Mouse (Mus musculus) granulocyte monocyte progenitor cell, adult 5-6 weeks (primary cell): ENCODE results near the gene Rhod. TPM values are rescaled to one million over a fixed set of nuclear protein-coding genes. Genes with fewer than 3 reads are reported as not detected.
A peak's percentile ranks its signal among the peaks of the same experiment; 100 is the strongest.
"Not testable (repeated sequence)": the region's sequence is repeated elsewhere in the genome, so short reads cannot be mapped to it uniquely, and the experiment has no call there.

Experiments used
- ATAC-seq: replicated peaks from 2 replicates; pipeline ENCODE4 v1.8.0; 2016; ENCODE audit warnings: mild to moderate bottlenecking, moderate TSS enrichment, inconsistent platforms; ENCODE audit not compliant: poor library complexity, severe bottlenecking
- total RNA-seq, 2 experiments: library from RNA; stranded (forward) in 1 of 2; stranded (reverse) in 1 of 2; fragments of 200-712, 200-1000 nt in 1 of 2; fragments of >200 nt in 1 of 2; fragmentation: Nextera tagmentation in 1 of 2; gene quantifications; 2 replicates each; pipeline ENCODE4 v1.2.3; 2014 to 2017

Rhod gene
- total RNA-seq, 2 experiments from 2014 or later, result 0.28 TPM; not detected in 1

DNA sequence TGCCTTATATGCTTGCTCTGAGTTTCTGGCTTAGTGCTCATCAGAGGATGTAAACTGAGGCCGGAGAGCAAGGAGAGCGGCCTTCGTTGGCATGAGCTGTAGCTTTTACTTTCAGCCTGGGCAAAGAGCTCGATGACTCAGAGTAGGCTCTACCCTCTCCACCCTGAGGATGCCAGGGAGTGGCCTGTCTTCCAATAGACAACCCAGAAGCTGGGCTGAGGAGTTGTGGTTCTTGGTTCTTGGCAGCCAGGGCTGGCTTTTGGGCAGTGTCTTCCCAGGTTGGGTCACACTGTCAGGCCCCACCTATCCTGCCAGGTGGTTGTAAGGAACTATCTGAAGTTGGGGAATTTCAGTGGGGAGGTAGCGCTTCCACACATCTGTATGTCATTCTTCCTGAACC is 19.5 kb downstream of the Rhod start:
- no peak for ATAC-seq

DNA sequence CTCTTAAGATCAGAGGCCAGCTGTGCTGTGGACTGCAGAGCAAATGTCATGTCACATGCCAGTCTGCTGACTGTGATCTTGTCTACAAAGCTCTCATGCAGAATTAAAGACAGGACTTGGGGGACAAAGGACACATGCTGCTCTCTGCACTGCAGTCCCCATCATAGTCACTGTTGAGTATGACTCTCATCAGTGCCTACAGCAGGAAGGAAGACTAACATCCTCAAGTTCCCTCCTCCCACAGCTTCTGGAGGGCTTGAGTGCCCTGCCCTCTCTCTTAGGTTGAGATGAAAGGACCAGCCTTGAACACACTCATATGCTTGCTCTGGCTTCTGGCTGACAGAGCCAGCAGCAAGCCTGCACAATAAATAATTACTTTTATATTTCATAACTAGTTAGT is 21.5 kb downstream of the Rhod start:
- ATAC-seq, result no peak

DNA sequence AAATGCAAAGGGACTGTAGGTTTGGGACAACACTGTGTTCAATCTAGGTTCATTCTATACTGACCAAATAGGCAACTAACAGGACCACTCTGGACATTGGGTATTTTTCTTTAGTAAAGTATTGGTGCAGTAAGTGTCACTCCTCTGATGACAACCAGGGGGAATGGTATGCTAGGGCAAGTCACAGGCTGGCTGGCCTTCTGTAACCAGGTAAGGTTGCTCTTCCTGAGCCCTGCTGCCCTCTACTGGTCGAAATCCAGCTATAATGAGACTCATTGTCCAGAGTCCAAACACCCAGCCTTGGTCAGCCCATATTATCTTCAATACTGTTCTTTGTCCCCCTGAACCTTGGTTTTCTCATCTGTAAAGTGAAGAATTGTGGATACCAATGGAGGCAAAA is 22.0 kb downstream of the Rhod start:
- peak; percentile 83 for ATAC-seq

DNA sequence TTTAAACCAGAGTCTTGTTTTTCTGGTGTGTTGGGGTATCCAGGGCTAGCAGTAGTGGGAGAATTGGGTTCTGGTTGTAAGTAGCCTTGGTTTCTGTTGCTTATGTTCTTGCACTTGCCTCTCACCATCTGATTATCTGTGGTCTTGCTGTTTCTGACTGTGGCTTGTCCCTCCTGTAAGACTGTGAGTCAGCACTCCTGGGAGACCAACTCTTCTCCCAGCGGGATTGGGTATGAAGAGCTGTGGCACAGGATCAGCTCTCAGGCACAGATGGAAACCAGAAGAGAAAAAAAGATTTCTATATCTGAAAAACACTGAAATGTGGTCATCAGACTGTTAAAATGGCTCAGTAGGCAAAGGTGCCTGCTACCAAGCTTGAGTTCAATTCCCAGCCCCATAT is 24.6 kb downstream of the Rhod start:
- no peak for ATAC-seq

DNA sequence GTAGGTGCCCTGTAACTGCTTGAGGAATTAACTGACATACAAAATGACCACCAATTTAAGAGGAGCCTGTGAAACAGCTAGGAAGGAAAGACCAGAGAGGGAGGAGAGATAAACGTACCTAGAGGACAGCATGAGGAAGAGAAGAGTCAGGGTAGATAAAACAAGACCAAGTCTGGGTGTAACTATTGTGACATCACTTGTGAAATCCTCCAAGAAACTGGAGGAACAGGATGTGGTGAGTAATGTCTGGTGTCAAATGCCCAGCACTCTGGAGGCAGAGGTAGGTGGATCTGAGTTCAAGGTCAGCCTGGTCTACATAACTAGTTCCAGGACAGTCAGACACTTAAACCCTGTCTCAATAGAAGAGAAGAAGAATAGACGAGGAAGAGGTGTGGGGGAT is 30.2 kb downstream of the Rhod start:
- peak; percentile 98 for ATAC-seq

DNA sequence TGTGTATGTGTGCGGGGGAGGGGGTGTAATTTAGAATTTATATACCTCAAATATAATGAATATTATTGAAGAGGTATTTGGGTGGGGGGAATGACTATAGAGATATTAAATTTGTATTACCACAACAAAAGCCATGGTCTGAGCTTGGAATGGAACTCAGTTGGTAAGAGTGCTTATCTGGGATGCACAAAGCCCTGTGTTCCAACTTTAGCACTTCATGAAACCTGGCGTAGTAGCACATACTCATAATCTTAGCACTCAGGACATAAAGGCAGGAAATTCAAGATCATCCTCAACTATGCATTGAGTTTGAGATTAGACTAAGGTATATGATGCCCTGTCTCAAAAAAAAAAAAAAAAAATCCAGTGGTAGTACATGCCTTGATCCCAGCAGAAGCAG is 34.4 kb downstream of the Rhod start:
- ATAC-seq, result no peak

DNA sequence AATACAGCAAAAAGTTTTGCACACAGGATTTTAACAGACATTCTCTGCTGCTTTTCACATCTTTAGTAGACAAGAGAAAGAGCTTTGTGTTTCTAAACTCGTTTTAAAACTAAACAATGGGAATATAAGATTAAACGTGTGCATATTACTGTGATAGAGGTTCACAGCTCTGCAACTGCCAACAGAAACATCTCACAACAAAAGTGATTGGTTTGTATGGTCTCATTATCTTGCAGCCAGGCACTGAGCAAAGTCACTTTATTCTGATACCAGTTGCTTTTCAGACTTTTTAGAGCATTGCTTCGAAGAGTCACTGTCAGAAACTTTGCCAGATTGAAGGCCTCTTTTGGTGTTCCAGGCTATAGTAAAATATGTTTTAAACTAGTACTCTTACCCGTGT is 40.3 kb downstream of the Rhod start:
- ATAC-seq, result no peak

DNA sequence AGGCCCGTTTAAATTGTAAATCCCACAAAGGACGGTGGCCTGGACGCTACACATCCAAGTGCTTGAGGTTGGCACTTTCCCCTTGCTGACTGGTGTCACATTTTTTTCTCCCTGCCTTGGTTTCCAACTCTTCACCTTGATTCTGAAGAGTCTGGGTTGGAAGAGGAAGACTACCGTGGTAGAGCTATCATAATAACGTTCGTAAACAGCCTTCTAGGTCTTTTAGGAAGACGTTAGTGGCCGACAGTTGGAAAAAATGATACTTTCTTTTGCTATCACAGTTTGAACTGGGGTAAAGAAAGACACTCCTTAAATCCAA is 40.6 kb downstream of the Rhod start:
- no peak for ATAC-seq

DNA sequence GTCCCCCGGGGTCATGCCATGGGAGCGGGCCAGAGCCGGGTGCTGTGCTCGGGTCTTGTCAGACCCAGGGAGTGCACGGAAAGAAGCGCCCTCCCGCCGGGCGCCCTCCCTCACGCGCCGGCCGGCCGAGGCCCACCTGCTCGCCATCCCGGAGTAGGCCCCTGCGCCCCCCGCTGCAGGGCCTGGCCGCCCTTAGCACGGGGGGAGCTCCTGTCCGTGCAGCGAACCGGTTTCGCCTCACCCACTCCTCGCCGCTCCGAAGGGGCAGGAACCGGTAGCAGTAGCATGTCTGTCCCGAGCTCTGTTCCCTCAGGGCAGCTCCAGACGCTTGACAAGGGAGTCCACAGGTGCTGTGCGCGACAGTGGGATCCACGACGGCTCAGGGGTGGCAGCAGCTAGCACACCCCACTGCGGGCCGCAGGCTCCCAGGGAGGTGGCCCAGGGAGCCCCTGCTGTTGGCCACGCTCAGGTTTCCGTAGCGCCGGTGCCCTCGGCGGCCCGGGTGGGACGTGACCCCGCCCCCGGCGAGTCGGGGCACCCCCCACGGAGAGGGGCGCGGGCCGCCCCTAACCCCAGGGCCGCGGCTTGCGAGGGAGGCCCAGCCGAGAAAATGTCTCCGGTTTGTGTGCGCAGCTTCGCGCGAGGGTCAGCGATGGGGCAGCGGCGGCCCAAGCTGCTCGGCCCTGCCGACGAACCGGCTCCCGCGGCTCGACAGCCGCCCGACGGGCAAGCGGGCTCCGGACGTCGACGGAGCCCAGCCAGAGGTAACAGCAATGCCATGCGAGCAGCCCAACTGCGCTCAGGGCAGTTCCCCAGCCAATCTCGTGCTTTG is 41.2 kb downstream of the Rhod start, which contains the start of gene Kdm2a:
Gene Kdm2a (minus strand): TSS at position 488 of the 832 bp plus-strand sequence.
- ATAC-seq, result peak; percentile 23

DNA sequence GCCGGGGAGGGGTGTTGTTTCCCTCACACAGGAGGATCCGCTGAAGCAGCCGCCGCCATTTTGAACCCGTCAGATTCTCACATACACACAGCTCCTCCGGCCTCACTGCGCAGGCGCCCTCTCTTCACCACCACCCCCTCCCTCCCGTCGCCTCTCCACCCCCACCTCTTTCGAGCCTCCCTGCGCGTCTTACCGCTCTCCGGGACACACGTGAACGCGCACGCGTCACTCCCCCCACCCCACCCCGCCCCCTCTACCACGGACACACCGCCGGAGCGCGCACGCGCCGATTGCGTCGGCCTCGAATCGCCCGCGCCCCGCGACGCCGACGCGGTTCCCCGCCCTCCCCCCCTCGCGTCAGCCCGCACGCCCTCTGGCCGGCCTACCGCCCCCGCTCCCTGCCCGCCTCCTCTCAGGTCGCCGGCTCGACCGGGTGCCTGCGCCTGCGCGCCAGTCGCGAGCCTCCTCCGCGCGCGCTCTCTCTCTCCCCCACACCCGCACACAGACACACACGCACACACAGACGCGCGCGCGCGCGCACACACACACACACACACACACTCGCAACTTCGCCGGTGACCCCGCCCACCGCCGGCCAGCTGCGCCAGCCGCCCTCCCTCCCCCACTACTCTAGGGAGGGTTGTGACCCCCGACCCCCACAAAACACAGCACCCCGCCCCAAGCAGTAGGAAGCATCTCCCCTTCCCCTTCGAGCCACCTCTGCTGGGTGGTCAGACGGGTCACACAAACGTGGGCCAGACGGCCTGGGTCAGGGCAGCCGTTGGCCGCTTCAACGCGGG is 42.0 kb downstream of the Rhod start:
- ATAC-seq, result peak; percentile 85

DNA sequence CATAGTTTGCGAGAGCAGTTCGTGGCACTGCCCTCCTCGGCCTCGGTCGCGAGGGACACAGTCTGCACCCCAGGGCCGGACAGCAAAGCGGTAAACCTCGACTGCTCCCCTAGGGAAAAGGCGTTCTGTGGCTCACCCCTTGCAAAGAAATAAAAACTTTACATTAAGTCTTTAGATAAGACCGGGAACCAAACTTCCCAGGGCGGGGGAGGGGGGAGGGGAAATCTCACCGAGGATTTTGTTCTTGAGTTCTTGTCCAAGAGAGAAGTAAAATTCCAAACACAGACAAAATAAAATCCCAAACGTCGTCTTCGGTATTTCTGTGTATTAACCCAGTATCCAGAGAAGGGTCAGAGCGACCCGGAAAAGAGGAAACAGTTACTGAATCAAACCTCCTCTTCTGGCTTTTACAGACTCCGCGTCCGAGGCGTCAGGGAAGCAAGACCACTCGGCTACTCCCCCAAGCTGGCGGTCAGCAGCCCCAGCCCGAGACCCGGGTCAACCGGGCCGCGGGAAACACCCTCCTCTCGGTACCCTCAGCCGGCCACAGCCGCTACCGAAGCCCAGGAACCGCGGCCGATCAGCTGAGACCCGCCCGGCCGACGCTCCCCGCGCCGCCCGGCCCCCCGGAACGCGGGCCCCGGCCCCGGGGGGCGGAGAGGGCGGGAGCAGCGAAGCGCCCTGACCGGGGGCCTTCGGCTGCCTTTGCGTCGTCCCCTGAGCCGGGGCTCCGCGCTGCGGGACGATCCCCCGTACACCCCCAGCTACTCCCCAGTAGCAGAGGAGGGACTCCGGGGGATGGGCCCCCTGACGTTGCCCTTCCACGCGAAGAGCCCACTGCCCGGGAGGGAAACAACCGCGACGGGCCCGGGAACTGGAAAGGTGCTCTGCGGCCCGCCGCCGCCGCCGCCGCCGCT is 42.9 kb downstream of the Rhod start:
- ATAC-seq, result peak; percentile 36

DNA sequence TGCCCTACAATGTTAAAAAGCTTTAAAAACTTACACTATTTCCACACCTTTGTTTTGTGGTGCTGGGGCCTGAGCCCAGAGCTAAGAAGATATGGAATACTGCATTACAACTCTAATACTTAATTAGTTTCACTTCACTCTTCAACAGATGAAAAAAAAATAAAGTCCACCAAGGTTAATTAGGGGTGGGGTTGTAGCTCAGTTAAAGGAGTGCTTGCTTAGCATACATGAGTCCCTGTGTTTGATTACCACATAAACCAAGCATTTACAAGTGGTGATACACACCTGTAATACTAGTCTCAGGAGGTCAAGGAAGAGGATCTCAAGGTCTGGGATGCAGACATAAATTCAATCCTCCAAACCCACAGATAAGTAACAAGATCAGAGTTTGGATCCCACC is 52.0 kb downstream of the Rhod start:
- ATAC-seq, result no peak

DNA sequence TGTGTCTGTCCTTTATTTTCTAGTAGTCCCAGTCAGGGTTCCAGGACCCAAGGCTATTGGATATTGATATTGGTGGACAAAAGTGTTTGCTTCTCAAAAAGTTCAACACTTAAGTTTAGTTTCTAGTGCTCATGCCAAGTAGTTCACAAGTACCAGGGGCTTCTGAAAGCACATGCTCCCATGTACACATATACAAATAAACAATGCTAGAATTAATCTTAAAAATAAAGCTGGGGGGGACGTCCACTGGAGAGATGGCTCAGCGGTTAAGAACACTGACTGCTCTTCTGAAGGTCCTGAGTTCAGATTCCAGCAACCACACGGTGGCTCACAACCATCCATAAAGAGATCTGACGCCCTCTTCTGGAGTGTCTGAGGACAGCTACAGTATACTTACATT is 54.2 kb downstream of the Rhod start:
- ATAC-seq, result no peak

DNA sequence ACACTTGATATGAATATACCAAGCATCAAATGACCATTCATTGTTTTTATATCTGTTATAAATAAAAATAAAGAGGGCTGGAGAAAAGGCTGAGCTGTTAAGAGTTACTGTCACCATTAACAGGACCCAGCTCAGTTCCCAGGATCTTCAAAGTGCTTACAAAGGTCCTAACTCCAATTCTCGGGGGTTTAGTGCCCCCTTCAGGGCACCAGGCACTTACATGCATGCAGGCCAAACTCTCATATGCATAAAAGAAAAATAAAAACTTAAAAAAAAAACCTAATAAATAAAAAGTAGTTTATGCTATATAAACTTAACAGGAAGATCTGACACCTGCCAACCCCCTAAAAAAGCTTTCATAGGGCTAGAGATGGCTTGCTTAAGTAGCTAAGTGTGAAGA is 54.9 kb downstream of the Rhod start:
- no peak for ATAC-seq

DNA sequence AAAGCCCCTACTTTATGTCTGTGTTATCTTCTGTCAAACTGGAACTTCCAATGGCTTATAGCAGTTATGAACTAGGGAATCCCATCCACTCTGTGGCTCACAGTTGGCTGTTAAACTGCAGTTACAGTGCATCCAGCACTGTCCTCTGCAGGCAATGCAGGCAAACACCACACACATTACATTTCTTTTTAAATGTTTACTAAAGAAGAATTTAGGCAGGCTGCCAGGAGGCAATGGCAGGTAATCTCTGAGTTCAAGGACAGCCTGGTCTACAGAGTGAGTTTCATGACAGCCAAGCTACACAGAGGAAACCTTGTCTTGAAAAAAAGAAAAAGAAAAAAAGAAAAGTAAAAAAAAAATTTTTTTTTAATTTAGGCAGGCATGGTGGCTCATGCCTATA is 55.9 kb downstream of the Rhod start:
- no peak for ATAC-seq

DNA sequence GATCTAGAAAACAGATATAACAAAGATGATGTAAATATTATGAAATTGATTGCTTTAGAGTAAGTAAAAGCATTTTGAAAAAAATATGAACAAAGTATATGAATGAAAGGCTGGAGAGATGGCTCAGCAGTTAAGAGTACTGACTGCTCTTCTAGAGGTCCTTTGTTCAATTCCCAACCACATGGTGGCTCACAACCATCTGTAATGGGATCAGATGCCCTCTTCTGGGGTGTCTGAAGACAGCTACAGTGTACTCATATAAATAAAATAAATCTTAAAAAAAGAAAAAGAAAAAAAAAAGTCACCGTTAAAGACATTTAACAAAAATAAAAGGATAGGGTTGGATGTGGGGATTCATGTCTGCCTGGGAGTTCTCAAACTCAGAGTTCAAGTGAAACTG is 56.9 kb downstream of the Rhod start:
- not testable (repeated sequence) for ATAC-seq

Other genes starting within 250 kb of the Rhod start
- gene Tbc1d10c, start 248.1 kb downstream of the Rhod start, total RNA-seq (2014; fragmentation: Nextera tagmentation), result 41.1 and 50.1 TPM in 2 replicates
- 11.3 and 18.4 TPM in 2 replicates for gene Tbc1d10c, start 248.1 kb downstream of the Rhod start, total RNA-seq (2017)
- 406 and 527 TPM in 2 replicates for gene Ppp1ca, start 247.4 kb downstream of the Rhod start, total RNA-seq (2014; fragmentation: Nextera tagmentation)
- gene Ppp1ca, start 247.4 kb downstream of the Rhod start, total RNA-seq (2017), result 494 and 518 TPM in 2 replicates
- 27.8 and 41.3 TPM in 2 replicates for gene Rad9a, start 237.8 kb downstream of the Rhod start, total RNA-seq (2014; fragmentation: Nextera tagmentation)
- gene Rad9a, start 237.8 kb downstream of the Rhod start, total RNA-seq (2017), result 16.0 and 16.3 TPM in 2 replicates
- gene Clcf1, start 225.2 kb downstream of the Rhod start, total RNA-seq (2014; fragmentation: Nextera tagmentation), result 6.8 and 7.4 TPM in 2 replicates
- gene Clcf1, start 225.2 kb downstream of the Rhod start, total RNA-seq (2017), result 0.67 and 1.8 TPM in 2 replicates
- gene AC109138.7, start 225.1 kb downstream of the Rhod start, total RNA-seq (2014; fragmentation: Nextera tagmentation), result not detected in 2 replicates
- gene AC109138.7, start 225.1 kb downstream of the Rhod start, total RNA-seq (2017), result not detected in 2 replicates
- gene Pold4, start 207.5 kb downstream of the Rhod start, total RNA-seq (2014; fragmentation: Nextera tagmentation), result 68.6 and 117 TPM in 2 replicates
- 69.5 and 92.0 TPM in 2 replicates for gene Pold4, start 207.5 kb downstream of the Rhod start, total RNA-seq (2017)
- gene Ssh3, start 170.3 kb downstream of the Rhod start, total RNA-seq (2014; fragmentation: Nextera tagmentation), result 17.7 and 25.9 TPM in 2 replicates
- 10.8 and 22.0 TPM in 2 replicates for gene Ssh3, start 170.3 kb downstream of the Rhod start, total RNA-seq (2017)
- 6.8 and 7.2 TPM in 2 replicates for gene Ankrd13d, start 156.3 kb downstream of the Rhod start, total RNA-seq (2014; fragmentation: Nextera tagmentation)
- 1.6 and 3.9 TPM in 2 replicates for gene Ankrd13d, start 156.3 kb downstream of the Rhod start, total RNA-seq (2017)
- 179 and 198 TPM in 2 replicates for gene Grk2, start 133.2 kb downstream of the Rhod start, total RNA-seq (2014; fragmentation: Nextera tagmentation)
- 133 and 181 TPM in 2 replicates for gene Grk2, start 133.2 kb downstream of the Rhod start, total RNA-seq (2017)
- 62.9 and 96.0 TPM in 2 replicates for gene Kdm2a, start 41.1 kb downstream of the Rhod start, total RNA-seq (2014; fragmentation: Nextera tagmentation)
- gene Kdm2a, start 41.1 kb downstream of the Rhod start, total RNA-seq (2017), result 46.5 and 61.7 TPM in 2 replicates
- not detected in 2 replicates for gene Syt12, start 38.0 kb upstream of the Rhod start, total RNA-seq (2014; fragmentation: Nextera tagmentation)
- not detected in 2 replicates for gene Syt12, start 38.0 kb upstream of the Rhod start, total RNA-seq (2017)
- not detected in 2 replicates for gene 2010003K11Rik, start 59.2 kb upstream of the Rhod start, total RNA-seq (2014; fragmentation: Nextera tagmentation)
- not detected in 2 replicates for gene 2010003K11Rik, start 59.2 kb upstream of the Rhod start, total RNA-seq (2017)
- gene Pcx, start 71.0 kb upstream of the Rhod start, total RNA-seq (2014; fragmentation: Nextera tagmentation), result 0.95 and 4.0 TPM in 2 replicates
- gene Pcx, start 71.0 kb upstream of the Rhod start, total RNA-seq (2017), result 0.82 and 6.1 TPM in 2 replicates
- 2.6 and 3.5 TPM in 2 replicates for gene Lrfn4, start 176.2 kb upstream of the Rhod start, total RNA-seq (2014; fragmentation: Nextera tagmentation)
- 1.8 and 3.7 TPM in 2 replicates for gene Lrfn4, start 176.2 kb upstream of the Rhod start, total RNA-seq (2017)
- gene Rce1, start 186.2 kb upstream of the Rhod start, total RNA-seq (2014; fragmentation: Nextera tagmentation), result 30.4 and 40.9 TPM in 2 replicates
- gene Rce1, start 186.2 kb upstream of the Rhod start, total RNA-seq (2017), result 19.6 and 28.2 TPM in 2 replicates